Mouse (Mus musculus) lung, postnatal 0 days (tissue): ENCODE measurements around the gene Olfr160.

ENCODE experiments used
- CTCF ChIP-seq: IDR thresholded peaks from 2 replicates; pipeline ENCODE4 v1.5.1; 2016; ENCODE audit warnings: antibody characterized with exemption, mild to moderate bottlenecking
- EP300 ChIP-seq: IDR thresholded peaks from 2 replicates; pipeline ENCODE4 v1.6.1; 2016; ENCODE audit warnings: antibody characterized with exemption, mild to moderate bottlenecking, control low read depth

DNA sequence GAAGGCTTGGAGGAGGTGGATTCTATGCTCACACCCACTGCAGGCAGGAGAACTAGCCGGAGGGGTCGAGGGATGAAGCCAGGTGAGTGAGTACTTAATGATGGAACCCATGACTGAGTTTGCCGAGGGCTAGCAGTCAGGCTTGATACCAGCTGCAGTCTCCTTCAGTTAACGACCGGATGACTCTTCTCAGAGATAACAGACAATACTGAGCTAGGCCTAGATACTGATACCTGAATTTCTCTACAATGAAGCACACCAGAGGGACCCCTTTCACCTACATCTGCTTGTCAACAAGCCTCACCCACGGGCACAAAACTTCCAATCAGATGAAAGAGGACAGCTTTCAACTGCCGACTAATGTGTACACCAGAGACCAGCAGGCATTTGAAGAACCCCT, 50.0 kb downstream of the Olfr160 start:
- TF ChIP-seq CTCF (no peak), EP300 (no peak)
